Mouse (Mus musculus): Measurements from ENCODE around the gene R3hdm2. TPM values are rescaled to one million over a fixed set of nuclear protein-coding genes. Genes with fewer than 3 reads are reported as not detected.
A peak's percentile ranks its signal among the peaks of the same experiment; 100 is the strongest.

Gene R3hdm2
- polyA plus RNA-seq, 1 experiment from 2014 or later = 33.3 TPM

DNA sequence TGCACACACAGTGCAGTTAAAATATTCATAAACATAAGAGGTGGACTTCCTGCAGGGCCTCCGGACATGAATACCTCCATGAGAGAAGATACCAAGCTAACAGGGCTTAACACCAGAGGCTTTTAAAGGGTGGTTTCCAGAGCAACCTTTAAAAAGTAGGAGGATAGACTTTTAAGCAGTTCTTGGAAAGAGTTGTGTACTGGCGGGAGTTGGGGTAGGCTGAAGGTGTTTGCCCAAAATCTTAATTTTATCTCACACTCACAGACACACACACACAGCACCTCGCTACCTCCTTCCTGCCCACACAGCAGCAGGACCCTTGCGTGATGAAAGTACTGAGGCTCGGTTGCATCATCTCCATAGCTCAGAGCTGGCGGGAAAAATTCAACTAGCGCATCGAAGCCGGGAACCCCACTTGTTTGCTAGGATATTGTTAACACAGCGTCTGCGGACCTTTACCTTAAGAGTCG, 141.5 kb downstream of the R3hdm2 start:
- peaks cover 40% of the 10 kb centered on the region for H3K36me3 ChIP-seq
- H3K4me3 ChIP-seq = peak overlapping the region; percentile 74
- 11% methylated on average over 12 of the region's 12 CpGs for whole genome bisulfite sequencing
- H3K27ac ChIP-seq = peak overlapping the region; percentile 85
- peak; percentile 75 for DNase-seq (ENCODE audit: low spot score)
- no peaks in the 10 kb centered on the region for H3K9me3 ChIP-seq
- H3K27me3 ChIP-seq (ENCODE audit: insufficient read depth, poor library complexity, severe bottlenecking) = peaks cover 67% of the 10 kb centered on the region
- H3K4me1 ChIP-seq = peaks cover 50% of the 10 kb centered on the region

DNA sequence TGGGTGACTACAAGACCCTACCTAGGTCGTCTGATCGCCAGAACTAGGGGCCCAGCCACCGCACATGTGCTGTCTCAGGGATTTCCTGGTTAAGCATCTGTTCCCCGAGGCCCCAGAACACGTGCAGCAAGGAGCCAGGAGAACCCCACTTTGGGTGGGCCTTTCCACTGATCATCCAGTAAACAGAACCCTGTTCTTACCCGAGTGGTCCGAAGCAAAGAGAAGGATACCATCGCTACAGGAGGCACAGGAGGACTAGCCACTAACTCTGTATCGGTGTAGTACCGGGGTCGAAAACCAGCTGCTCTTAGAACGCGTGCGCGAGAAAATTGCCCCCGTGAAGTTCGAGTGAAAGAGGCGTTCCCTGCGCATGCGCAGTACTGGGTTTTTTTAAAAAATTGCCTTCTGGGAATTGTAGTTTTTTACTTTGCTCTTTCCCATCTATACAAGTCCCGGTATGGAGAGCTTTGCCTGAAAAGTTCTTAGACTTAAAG, 142.0 kb downstream of the R3hdm2 start, which contains the start of gene Shmt2:
Shmt2 (minus strand) TSS at position 357 of the 494 bp plus-strand sequence.
- peak within 1 kb of the TSS; percentile 85 for H3K27ac ChIP-seq
- under 1% methylated on average over 21 of the region's 21 CpGs for WGBS

DNA sequence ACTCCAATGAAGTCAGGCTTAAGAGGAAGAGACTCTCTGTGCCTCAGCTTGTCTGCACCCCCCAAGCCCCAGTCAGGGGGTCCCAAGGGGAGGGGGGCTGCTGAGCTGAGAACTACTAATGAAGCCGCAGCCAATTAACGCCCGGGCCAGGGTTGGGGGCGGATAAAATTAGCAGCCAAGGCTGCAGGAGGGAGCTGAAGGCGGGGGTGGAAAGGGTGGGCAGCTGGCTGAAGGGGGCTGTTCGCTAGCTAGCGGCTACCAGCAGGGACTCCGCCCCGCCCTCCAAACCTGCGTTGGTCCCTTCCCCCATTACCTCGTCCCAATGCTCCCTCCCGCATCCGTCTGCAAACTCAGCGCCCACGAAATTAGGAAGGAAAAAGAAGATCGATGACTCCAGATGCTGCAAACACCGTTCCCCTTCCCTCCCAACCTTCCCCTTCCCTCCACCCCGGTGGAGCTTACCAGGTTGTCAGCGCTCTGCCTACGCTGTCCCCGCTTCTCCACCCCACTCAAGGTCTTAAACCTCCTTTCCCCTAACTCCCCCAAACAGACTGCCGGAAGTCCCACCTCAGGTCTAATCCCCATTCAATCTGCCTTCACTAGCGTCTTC, 144.6 kb downstream of the R3hdm2 start:
- DNase-seq (ENCODE audit: low spot score) = no peak
- Histone ChIP-seq H3K4me3 (peak overlapping the region; percentile 27; the same call in 1 of the 2 replicates), H3K9me3 (no peaks in the 10 kb centered on the region), H3K27me3 (ENCODE audit: insufficient read depth, poor library complexity, severe bottlenecking) (peaks cover 70% of the 10 kb centered on the region), H3K4me1 (peaks cover 52% of the 10 kb centered on the region), H3K27ac (no peak overlapping the region), H3K36me3 (peaks cover 10% of the 10 kb centered on the region)
- WGBS = 1% methylated on average over 23 of the region's 23 CpGs

More for the DNA sequence above, 142.0 kb downstream of the R3hdm2 start, which contains the start of gene Shmt2:
- peaks cover 36% of the 10 kb centered on the region for H3K36me3 ChIP-seq
- peak; percentile 95 for DNase-seq (ENCODE audit: low spot score)
- H3K27me3 ChIP-seq (ENCODE audit: insufficient read depth, poor library complexity, severe bottlenecking) = peaks cover 67% of the 10 kb centered on the region
- no peaks in the 10 kb centered on the region for H3K9me3 ChIP-seq
- H3K4me3 ChIP-seq = peak within 1 kb of the TSS; percentile 74
- peaks cover 50% of the 10 kb centered on the region for H3K4me1 ChIP-seq

DNA sequence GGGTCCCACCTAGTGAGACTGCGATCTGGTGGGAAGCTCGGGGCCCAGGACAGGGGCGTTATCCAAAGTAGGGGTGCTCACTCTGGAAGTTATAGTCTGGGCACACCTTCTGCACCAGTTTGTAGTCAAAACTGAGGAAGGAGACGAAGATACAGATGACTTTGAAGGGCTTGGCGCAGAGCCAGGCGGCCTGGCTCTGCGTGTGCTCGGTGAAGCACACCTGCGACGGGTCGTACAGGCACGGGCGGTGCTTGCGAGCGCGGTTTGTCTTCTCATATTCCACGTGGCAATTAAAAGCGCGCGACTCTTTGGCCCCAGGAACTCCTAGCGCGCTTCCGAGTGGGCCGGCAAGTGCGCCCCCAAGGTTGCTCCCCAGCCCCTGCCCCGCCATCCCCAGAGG, 145.9 kb downstream of the R3hdm2 start:
- DNase-seq (ENCODE audit: low spot score) = no peak
- peaks cover 49% of the 10 kb centered on the region for H3K4me1 ChIP-seq

DNA sequence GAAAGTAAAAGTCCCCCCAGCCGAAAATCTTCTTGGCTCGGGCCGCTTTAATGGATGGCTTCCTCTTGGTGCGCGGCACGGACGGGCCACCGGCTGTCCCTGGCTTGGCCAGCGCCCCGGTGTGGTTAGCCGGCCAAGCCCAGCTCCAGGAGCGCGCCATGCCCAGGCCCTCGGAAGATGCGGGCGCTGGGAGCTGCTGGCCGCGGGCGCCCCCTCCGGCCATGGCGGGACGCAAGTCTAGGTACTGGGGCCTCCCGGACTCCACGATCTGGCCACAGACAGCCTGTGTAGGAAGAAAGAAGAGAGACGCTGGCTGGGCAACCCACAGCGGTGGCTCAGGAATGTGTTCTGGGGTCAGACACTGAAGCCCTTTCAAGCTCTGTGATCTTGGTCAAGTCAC, 146.6 kb downstream of the R3hdm2 start:
- Histone ChIP-seq H3K4me1 (peaks cover 43% of the 10 kb centered on the region), H3K36me3 (no peaks in the 10 kb centered on the region), H3K4me3 (peak overlapping the region; percentile 47), H3K27ac (no peak overlapping the region), H3K27me3 (ENCODE audit: insufficient read depth, poor library complexity, severe bottlenecking) (peaks cover 90% of the 10 kb centered on the region), H3K9me3 (no peaks in the 10 kb centered on the region)
- under 1% methylated on average over 26 of the region's 26 CpGs for WGBS
- DNase-seq (ENCODE audit: low spot score) = no peak

More for the DNA sequence above, 145.9 kb downstream of the R3hdm2 start:
- Histone ChIP-seq H3K27me3 (ENCODE audit: insufficient read depth, poor library complexity, severe bottlenecking) (peaks cover 83% of the 10 kb centered on the region), H3K27ac (no peak overlapping the region), H3K4me3 (peak overlapping the region; percentile 47), H3K9me3 (no peaks in the 10 kb centered on the region), H3K36me3 (no peaks in the 10 kb centered on the region)
- WGBS = 3% methylated on average over 26 of the region's 26 CpGs

DNA sequence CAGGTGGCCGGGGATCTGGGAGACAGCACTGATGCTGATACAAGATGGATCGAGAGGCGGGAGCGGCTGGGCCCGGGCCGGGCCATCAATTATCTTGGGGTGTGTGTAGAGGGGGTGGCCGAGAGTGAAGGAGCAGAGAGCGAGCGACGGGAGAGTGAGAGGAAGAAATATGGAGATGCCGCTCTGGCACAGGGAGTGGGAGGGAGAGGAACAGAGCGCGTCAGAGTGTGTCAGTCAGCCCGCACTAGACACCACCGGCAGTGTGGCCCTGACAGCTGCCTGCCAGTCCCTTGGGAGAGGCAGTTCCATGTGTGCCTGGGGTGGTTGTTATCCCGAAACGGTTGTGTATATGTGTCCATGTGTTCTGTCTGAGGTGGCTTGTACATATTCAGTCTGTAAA, 147.4 kb downstream of the R3hdm2 start:
- Histone ChIP-seq H3K27me3 (ENCODE audit: insufficient read depth, poor library complexity, severe bottlenecking) (peaks cover 98% of the 10 kb centered on the region), H3K4me1 (peaks cover 38% of the 10 kb centered on the region), H3K36me3 (no peaks in the 10 kb centered on the region), H3K27ac (no peak overlapping the region), H3K9me3 (no peaks in the 10 kb centered on the region), H3K4me3 (0 out of 2 replicates have a peak overlapping the region, but pooled peaks have one; percentile 27)
- 4% methylated on average over 17 of the region's 17 CpGs for WGBS
- DNase-seq (ENCODE audit: low spot score) = no peak

DNA sequence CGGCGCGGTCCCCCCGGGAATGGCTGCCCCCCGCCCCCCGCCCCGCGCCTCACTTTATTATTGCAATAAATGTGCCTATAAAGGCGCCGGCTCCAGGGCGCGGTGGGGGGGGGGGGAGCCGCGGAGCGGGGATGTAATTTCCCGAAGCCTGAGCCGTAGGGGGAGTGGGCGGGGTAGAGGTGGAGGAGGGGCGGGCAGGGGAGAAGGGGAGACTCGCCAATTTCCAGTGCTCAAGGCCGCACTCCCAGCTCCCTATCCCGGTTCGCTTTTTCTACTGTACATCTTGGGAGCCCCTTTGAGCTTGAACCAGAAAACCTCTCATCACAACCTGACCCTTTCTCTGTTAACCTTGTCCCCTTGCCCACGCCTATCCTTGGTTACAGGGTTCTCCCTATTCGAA, 150.8 kb downstream of the R3hdm2 start:
- peaks cover 100% of the 10 kb centered on the region for H3K27me3 ChIP-seq (ENCODE audit: insufficient read depth, poor library complexity, severe bottlenecking)
- under 1% methylated on average over 23 of the region's 25 CpGs for WGBS
- H3K9me3 ChIP-seq = no peaks in the 10 kb centered on the region
- H3K4me1 ChIP-seq = peaks cover 45% of the 10 kb centered on the region
- H3K27ac ChIP-seq = no peak overlapping the region
- DNase-seq (ENCODE audit: low spot score) = no peak
- no peaks in the 10 kb centered on the region for H3K36me3 ChIP-seq
- H3K4me3 ChIP-seq = peak overlapping the region; percentile 32

DNA sequence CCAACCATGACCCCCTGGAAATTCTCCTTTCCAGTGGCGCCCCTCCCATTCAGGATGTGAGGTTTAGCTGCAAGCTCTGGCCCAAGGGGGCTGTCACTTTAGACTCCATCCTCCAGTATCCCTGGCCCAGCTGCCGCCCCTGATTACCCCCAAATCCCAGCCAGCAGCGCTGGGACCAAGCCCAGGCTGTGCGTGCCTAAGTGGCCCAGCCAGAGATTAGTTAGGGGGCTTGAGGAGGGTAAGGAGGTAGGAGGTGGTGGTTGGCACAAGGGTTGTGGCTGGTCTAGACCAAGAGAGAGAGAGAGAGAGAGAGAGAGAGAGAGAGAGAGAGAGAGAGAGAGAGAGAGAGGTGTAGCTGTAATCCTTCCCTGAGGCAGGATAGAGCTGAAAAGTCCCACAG, 151.4 kb downstream of the R3hdm2 start:
- Histone ChIP-seq H3K27me3 (ENCODE audit: insufficient read depth, poor library complexity, severe bottlenecking) (peaks cover 100% of the 10 kb centered on the region), H3K4me3 (no peak overlapping the region), H3K27ac (no peak overlapping the region), H3K36me3 (no peaks in the 10 kb centered on the region), H3K9me3 (no peaks in the 10 kb centered on the region), H3K4me1 (peaks cover 39% of the 10 kb centered on the region)
- no peak for DNase-seq (ENCODE audit: low spot score)
- WGBS = 2% methylated on average over 4 of the region's 4 CpGs

DNA sequence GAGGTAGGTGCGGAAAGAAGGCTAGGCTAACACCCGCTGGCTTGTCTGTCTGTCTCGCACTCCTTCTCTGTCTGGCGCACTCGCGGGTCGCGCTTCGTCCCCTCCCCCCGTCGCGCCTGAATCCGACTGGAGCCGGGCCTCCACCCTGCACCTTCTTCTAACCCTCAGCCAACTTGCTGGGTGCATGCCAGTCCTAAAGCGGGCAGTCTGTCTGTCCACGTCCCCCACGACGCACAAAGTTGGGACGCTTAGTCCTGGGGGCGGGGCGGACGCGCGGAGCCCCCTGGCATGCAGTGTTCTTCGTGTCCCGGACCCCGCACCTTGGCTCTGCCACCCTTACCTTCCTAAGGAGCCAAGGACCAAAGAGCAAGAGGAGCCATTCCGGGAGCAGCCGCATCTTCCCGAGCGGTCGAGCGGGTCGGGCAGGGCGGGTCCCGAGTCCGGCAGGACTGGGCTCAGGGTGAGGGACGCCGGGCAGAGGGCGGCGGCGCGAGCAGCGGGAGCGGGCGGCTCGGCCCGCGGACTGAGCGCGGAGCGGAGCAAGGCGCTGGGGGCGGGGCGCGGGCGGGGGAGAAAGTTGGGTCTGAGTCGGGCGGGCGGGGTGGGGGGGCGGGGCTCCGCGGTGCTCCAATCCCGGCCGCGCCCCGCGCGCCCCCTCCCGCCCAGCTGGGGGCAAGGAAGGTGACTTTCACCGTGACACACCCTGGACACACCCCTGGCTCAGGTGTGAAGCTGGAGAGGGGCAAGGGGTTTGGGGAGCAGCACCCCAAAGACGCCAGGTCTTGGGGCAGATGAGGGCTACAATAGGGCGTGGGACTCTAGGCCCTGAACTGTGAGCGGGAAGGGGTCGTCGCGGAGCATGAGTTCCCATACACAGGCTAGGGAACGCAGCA, 154.2 kb downstream of the R3hdm2 start, which contains the start of gene Nxph4:
Nxph4 (minus strand) TSS at position 524 of the 893 bp plus-strand sequence.
- H3K27ac ChIP-seq = peak within 1 kb of the TSS; percentile 48; the same call in 1 of the 2 replicates
- no peaks in the 10 kb centered on the region for H3K9me3 ChIP-seq
- peaks cover 10% of the 10 kb centered on the region for H3K36me3 ChIP-seq
- peaks cover 27% of the 10 kb centered on the region for H3K4me1 ChIP-seq
- WGBS = under 1% methylated on average over 67 of the region's 78 CpGs
- H3K27me3 ChIP-seq (ENCODE audit: insufficient read depth, poor library complexity, severe bottlenecking) = peaks cover 82% of the 10 kb centered on the region
- DNase-seq (ENCODE audit: low spot score) = no peak
- peak within 1 kb of the TSS; percentile 54 for H3K4me3 ChIP-seq

DNA sequence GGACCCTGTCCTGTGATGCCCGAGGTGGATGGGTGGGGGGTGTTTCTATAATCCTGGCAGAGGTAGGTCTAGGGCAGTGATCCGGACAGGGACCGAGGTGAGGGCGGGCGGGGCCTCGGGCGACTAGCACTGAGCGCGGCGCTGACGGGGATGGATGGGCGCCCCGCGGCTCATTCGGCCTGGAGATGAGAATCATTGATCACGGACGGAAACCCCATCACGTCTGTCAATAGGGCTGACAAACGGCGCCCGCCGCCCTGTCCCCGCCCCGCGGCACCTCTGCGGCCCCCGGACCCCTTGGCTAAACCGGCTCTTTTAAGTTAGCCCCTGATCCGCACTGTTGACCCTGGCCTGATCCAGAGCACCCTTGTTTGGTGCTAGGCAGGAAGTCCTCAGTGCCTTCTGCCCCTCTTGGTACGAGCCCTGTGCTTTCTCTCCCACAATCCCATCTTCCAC, 154.8 kb downstream of the R3hdm2 start:
- H3K36me3 ChIP-seq = peaks cover 17% of the 10 kb centered on the region
- H3K9me3 ChIP-seq = no peaks in the 10 kb centered on the region
- H3K27me3 ChIP-seq (ENCODE audit: insufficient read depth, poor library complexity, severe bottlenecking) = peaks cover 82% of the 10 kb centered on the region
- WGBS = 3% methylated on average over 30 of the region's 30 CpGs
- DNase-seq (ENCODE audit: low spot score) = no peak
- peak overlapping the region; percentile 54 for H3K4me3 ChIP-seq
- peaks cover 27% of the 10 kb centered on the region for H3K4me1 ChIP-seq
- no peak overlapping the region for H3K27ac ChIP-seq

DNA sequence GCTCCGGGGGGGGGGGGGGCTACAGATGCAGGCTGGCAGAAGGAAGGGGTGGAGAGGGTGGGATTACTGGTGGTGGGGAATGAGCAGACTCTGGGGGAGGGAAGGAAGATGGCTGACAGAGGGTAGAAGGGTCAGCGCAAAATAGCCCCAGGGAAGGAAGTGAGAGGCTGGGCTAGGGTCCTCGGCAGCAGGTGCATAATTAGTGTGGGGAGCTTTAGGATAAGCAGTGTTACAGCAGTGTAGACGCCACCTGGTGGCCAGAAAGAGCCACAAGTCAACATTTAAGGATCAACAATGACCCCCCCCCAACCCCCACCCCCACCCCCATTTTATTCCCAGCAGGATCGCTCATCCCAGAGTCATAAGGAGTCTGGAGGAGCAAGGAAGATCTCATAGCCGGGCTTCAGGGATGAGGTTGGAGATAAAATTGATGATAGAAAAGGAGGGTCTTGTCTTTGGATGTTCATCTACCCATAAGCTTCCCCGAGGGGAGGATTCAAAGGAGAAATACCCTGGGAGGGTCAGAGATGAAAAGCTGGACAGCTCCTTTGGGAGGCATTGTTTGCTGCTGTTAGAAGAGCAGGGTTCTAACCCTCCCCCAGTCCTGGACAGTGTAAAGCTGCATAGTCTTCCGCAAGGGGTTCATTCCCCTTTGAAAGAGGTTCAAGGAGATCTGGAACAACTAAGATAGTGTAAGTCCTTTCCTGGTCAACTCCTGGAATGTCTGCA, 156.6 kb downstream of the R3hdm2 start:
- peaks cover 65% of the 10 kb centered on the region for H3K27me3 ChIP-seq (ENCODE audit: insufficient read depth, poor library complexity, severe bottlenecking)
- H3K9me3 ChIP-seq = no peaks in the 10 kb centered on the region
- no peak for DNase-seq (ENCODE audit: low spot score)
- no peak overlapping the region for H3K27ac ChIP-seq
- H3K4me1 ChIP-seq = peaks cover 21% of the 10 kb centered on the region
- H3K4me3 ChIP-seq = no peak overlapping the region
- WGBS = 9% methylated on average over 8 of the region's 8 CpGs
- peaks cover 32% of the 10 kb centered on the region for H3K36me3 ChIP-seq

DNA sequence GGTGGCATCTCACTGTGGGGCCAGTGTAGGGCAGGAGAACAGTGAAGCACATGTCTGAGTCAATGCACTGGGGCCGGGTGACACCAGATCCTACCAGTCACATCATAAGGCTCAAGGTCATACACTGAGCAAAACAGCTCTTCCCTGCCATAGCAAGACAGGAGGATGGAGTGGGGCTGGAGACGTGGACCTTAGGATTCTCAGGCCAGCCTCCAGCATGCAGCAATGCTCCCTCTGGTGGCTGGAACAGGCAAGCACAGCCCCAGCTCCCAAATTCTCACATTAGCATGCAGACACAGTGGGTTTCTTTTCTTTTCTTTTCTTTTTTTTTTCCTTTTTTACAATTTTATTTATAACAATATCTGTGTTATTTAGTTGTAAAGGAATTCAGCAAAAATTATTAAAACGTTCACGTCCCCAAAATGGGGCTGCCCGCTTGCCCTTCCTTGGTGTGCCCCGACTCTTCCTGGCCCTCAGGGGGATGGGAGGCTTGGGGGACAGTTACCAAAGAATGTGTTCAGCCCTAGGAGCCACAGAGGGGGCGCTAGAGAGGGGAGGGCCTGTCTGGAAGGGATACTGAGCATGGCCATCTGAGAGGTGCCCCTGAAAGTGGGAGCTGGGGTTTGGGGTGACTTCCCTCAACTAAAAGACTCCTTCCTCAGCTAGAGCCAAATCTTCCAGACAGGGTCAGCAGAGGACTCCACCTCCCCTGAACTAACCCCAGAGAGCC, 157.9 kb downstream of the R3hdm2 start:
- Histone ChIP-seq H3K4me1 (peaks cover 21% of the 10 kb centered on the region), H3K27ac (no peak overlapping the region), H3K9me3 (no peaks in the 10 kb centered on the region), H3K36me3 (peaks cover 45% of the 10 kb centered on the region), H3K27me3 (ENCODE audit: insufficient read depth, poor library complexity, severe bottlenecking) (peaks cover 52% of the 10 kb centered on the region), H3K4me3 (no peak overlapping the region)
- DNase-seq (ENCODE audit: low spot score) = no peak
- 24% methylated on average over 7 of the region's 7 CpGs for WGBS

All from heart, embryonic 10.5 days (tissue).